Mouse (Mus musculus) G1E (cell line): ENCODE measurements around the gene Grik3.

Experiments used
- CTCF ChIP-seq: IDR thresholded peaks from 2 replicates; pipeline ENCODE4 v1.5.1; 2012; ENCODE audit warnings: low read depth, low read length, inconsistent platforms, mixed read lengths
- TAL1 ChIP-seq: conservative IDR thresholded peaks from 2 replicates; pipeline ENCODE4 v1.6.1; 2012; ENCODE audit warnings: low read depth, low read length, inconsistent platforms, mixed read lengths

DNA sequence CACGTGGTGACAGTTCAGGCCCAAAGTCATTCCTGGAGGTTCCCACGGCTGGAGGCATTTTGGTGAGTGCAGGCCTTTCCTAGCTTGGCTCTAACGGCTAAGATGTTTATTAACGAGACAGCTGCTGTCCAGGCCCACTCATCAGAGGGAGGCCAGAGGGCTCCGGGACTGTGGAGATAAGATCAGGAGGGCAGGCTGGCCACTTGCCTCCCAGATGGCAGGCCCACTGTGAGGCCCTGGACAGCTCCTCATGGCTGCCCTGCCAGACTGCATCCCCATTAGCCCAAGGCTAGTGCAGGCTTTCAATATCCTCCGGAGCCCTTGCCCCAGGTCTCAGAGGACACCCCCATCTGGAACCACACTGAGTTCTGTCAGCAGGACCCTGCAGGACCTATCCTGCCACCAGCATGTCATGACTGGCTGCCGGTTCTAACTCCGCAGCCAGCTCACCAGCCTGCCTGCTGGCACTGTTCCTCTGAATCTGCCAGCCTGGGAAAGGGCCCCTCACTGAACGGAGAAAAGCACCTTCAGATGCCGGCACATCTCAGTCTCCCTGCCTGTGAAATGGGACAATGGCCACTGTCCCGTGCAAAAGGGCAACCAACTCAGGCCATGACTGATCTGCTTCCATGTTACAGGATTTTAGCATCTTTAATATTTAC lies 20.7 kb upstream of the Grik3 start:
- no peak for TF ChIP-seq CTCF
- no peak for TF ChIP-seq TAL1
